In the genomic region with DNA sequence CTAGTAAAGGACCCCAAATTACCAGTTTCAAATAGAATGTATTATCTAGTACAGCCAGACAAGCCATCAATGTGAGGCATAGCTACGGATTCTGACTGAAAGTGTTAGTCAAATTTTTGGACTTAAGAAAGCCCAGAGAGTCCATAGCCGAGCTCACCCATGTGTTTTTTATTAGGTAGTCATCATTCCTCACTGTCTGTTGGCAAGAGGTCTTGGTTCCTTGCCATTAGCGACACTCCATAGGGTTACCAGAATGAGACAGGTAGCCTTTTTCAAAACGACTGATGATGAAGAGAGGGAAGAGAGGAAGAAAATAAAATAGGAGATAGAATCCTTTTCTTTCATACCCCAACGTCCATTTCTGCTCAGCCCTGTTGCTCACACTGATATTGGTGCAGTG, we compare ENCODE assay signal across 22 mouse cellular contexts.
"Had no signal": no experiment of that assay in that cellular context is flagged by ENCODE, and none has a peak within 500 bp of the region (broad histone marks: within the 10 kb centered on the region; RNA-seq: fewer than 3 reads in every experiment).

No protein-coding gene starts in this region.

- H3K27me3 ChIP-seq: lung, embryonic 15.5 days; midbrain, embryonic 12.5 days; neural tube, embryonic 13.5 days; neural tube, embryonic 15.5 days; stomach, embryonic 15.5 days had no signal

- H3K9ac ChIP-seq: liver, postnatal 0 days; lung, embryonic 15.5 days; midbrain, embryonic 12.5 days; neural tube, embryonic 13.5 days; neural tube, embryonic 15.5 days; stomach, embryonic 15.5 days had no signal

- ATAC-seq: liver, postnatal 0 days; lung, postnatal 0 days; midbrain, embryonic 16.5 days had no signal

- H3K27ac ChIP-seq: lung, embryonic 15.5 days; midbrain, embryonic 10.5 days; midbrain, embryonic 12.5 days; neural tube, embryonic 13.5 days; neural tube, embryonic 15.5 days; stomach, embryonic 15.5 days; stomach, postnatal 0 days had no signal

- DNase-seq: liver, postnatal 0 days; lung, adult 2 months; lung, postnatal 4 days; midbrain, embryonic 14.5 days; retina, postnatal 1 day; right cerebral cortex, adult 18-20 months; right cerebral cortex, postnatal 25 days; right cerebral cortex, postnatal 4 days; spleen, adult 18-20 months; thymus, adult 2 months; thymus, postnatal 25 days; thymus, postnatal 4 days had no signal

- H3K4me2 ChIP-seq: lung, embryonic 15.5 days; midbrain, embryonic 12.5 days; neural tube, embryonic 13.5 days; neural tube, embryonic 15.5 days; stomach, embryonic 15.5 days had no signal

- H3K9me3 ChIP-seq: lung, embryonic 15.5 days; midbrain, embryonic 10.5 days; midbrain, embryonic 12.5 days; neural tube, embryonic 13.5 days; neural tube, embryonic 15.5 days; stomach, embryonic 15.5 days had no signal

- H3K36me3 ChIP-seq: lung, embryonic 15.5 days; midbrain, embryonic 10.5 days; midbrain, embryonic 12.5 days; neural tube, embryonic 13.5 days; neural tube, embryonic 15.5 days; stomach, embryonic 15.5 days had no signal

- H3K4me1 ChIP-seq: lung, embryonic 15.5 days; stomach, embryonic 15.5 days had no signal

- H3K4me3 ChIP-seq: lung, embryonic 15.5 days; midbrain, embryonic 10.5 days; midbrain, embryonic 12.5 days; myocyte; neural tube, embryonic 13.5 days; neural tube, embryonic 15.5 days; stomach, embryonic 15.5 days had no signal
